Mouse (Mus musculus): Measurements from ENCODE around the gene Clcf1.
A peak's percentile ranks its signal among the peaks of the same experiment; 100 is the strongest.

- TF ChIP-seq POLR2A (IDR thresholded peaks at IDR 0.05; ENCODE audit: low read depth, low read length), result peak; percentile 81
- no peak for TF ChIP-seq CTCF (IDR thresholded peaks at IDR 0.05; ENCODE audit: borderline replicate concordance, insufficient read depth, low read length)
These were observed 17.5 kb downstream of the Clcf1 start, which contains the start of gene Pold4 for GRCm38 (mm10) chr19:4231253-4232185.
